Mouse (Mus musculus): ENCODE measurements at regions not wholly inside any gene's neighbourhood (a gene's known extent, or its start where the extent isn't known, plus 50 kb on each side); places are given as distances from the start of the nearest gene placed in this dataset.

DNA sequence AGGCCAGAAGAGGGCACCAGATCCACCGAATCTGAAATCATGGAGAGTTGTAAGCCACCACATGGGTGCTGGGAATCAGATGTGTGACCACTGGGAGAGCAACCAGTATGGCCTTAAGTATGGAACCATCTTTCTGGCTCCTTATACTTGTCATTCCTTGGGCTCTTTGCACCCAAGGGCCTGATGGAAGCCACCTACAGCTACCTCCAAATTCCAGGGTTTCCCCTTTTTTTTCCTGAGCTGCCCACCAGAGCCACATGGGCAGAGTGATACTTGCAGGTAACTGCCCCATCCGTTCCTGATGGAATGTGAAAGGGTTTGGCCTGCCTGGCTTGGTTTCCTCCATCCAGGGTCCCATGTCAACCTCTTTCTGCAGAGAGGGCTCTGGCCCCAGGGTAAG lies 255.3 kb upstream of the Kcnab2 start:
- Histone ChIP-seq H3K4me1 (ENCODE audit: control insufficient read depth in 1 of 2, insufficient read depth in 2 of 2, low read length in 2 of 2) (no peaks in the 10 kb centered on the region), H3K9me3 (replicated peaks; ENCODE audit: insufficient read depth, low read length) (no peaks in the 10 kb centered on the region), H3K36me3 (ENCODE audit: control insufficient read depth in 1 of 2, insufficient read depth in 2 of 2, low read length in 2 of 2) (no peaks in the 10 kb centered on the region), H3K27ac (ENCODE audit: control insufficient read depth, low read depth, low read length) (no peak overlapping the region), H3K27me3 (ENCODE audit: control insufficient read depth in 1 of 2, insufficient read depth in 2 of 2, low read length in 2 of 2) (no peaks in the 10 kb centered on the region), H3K79me2 (ENCODE audit: control insufficient read depth, insufficient read depth, low read length, poor library complexity) (no peaks in the 10 kb centered on the region), H3K9ac (ENCODE audit: control insufficient read depth, low read depth, low read length, poor library complexity, severe bottlenecking) (no peak overlapping the region), H3K4me3 (ENCODE audit: control insufficient read depth in 1 of 2, insufficient read depth in 1 of 2, low read depth in 2 of 2, low read length in 2 of 2) (no peak overlapping the region)
- TF ChIP-seq TCF12 (IDR thresholded peaks at IDR 0.05; ENCODE audit: low read depth, low read length) (no peak), ZC3H11A (IDR thresholded peaks at IDR 0.05; ENCODE audit: low read depth, low read length) (no peak), KAT2A (conservative IDR thresholded peaks at IDR 0.05; ENCODE audit: low read depth, low read length) (no peak), ETS1 (IDR thresholded peaks at IDR 0.05; ENCODE audit: low read depth, low read length) (no peak)
- DNase-seq (ENCODE audit: low read depth, low spot score): no peak

DNA sequence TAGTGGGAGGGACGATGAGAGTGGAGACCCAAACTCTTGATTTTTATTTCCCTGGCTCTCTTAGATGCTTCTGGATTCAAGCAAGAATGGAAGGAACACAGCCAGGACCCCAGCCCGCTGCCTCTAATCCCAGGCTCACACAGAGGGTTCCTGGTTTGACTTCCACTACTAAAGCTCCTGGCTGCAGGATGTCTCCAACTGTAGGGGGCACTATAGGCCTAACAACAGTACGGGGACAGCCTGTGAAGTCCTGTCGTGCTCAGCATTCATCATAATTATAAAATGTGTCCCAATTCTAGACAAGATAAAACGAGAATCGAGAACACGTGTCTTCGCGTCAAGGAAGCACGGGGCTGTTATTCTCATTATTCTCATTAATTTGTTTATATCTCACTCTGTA lies 254.3 kb upstream of the Kcnab2 start:
- H3K79me2 ChIP-seq (ENCODE audit: control insufficient read depth, insufficient read depth, low read length, poor library complexity): no peaks in the 10 kb centered on the region
- no peaks in the 10 kb centered on the region for H3K9me3 ChIP-seq (replicated peaks; ENCODE audit: insufficient read depth, low read length)
- no peaks in the 10 kb centered on the region for H3K36me3 ChIP-seq (ENCODE audit: control insufficient read depth in 1 of 2, insufficient read depth in 2 of 2, low read length in 2 of 2)
- no peak for DNase-seq (ENCODE audit: low read depth, low spot score)
- H3K27ac ChIP-seq (ENCODE audit: control insufficient read depth, low read depth, low read length): no peak overlapping the region
- H3K27me3 ChIP-seq (ENCODE audit: control insufficient read depth in 1 of 2, insufficient read depth in 2 of 2, low read length in 2 of 2): no peaks in the 10 kb centered on the region
- no peak overlapping the region for H3K9ac ChIP-seq (ENCODE audit: control insufficient read depth, low read depth, low read length, poor library complexity, severe bottlenecking)
- H3K4me1 ChIP-seq (ENCODE audit: control insufficient read depth in 1 of 2, insufficient read depth in 2 of 2, low read length in 2 of 2): no peaks in the 10 kb centered on the region
- no peak overlapping the region for H3K4me3 ChIP-seq (ENCODE audit: control insufficient read depth in 1 of 2, insufficient read depth in 1 of 2, low read depth in 2 of 2, low read length in 2 of 2)
- TF ChIP-seq ELF1 (IDR thresholded peaks at IDR 0.05; ENCODE audit: low read depth, low read length) (no peak), EP300 (IDR thresholded peaks at IDR 0.05; ENCODE audit: low read depth in 1 of 2, low read length in 2 of 2) (no peak), MXI1 (IDR thresholded peaks at IDR 0.05; ENCODE audit: low read depth, low read length) (no peak), MYB (IDR thresholded peaks at IDR 0.05; ENCODE audit: low read depth, low read length) (no peak), GABPA (IDR thresholded peaks at IDR 0.05; ENCODE audit: low read depth, low read length) (no peak), ZC3H11A (IDR thresholded peaks at IDR 0.05; ENCODE audit: low read depth, low read length) (no peak), NRF1 (IDR thresholded peaks at IDR 0.05; ENCODE audit: insufficient read depth, low read depth, low read length, poor library complexity, severe bottlenecking) (no peak), POLR2AphosphoS2 (IDR thresholded peaks at IDR 0.05; ENCODE audit: low read length) (no peak), KAT2A (conservative IDR thresholded peaks at IDR 0.05; ENCODE audit: low read depth, low read length) (no peak), SIN3A (IDR thresholded peaks at IDR 0.05; ENCODE audit: low read length) (no peak)

DNA sequence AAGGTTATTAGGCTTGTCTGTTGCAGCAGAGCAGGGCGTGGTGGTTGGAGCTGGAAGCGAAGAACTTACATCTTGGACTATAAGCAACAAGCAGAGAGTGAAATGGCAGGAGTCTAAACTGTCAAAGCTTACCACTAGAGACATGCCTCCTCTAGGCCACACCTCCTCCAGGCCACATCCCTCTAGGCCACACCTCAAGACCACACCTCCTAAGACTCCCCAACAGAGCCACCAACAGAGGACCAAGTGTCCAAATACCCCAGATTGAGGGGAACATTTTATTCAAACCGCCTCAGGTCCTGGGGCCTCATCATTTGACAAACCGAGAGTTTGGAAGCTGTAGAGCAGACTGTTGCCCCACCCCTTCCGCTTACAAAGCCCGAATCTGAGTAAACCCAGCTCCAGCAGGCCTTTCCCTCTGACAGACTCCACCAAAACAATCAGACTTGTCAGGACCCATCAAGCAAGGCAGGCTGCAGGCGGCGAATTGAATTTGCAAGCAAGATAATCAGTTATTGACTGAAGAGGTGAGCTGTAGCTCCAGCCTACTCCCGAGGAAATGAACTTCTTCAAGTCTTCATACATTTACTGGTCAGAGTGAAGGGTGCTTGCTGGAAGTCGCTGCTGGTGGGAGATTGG lies 253.5 kb upstream of the Kcnab2 start:
- Histone ChIP-seq H3K79me2 (ENCODE audit: control insufficient read depth, insufficient read depth, low read length, poor library complexity) (no peaks in the 10 kb centered on the region), H3K4me3 (ENCODE audit: control insufficient read depth in 1 of 2, insufficient read depth in 1 of 2, low read depth in 2 of 2, low read length in 2 of 2) (no peak overlapping the region), H3K9me3 (replicated peaks; ENCODE audit: insufficient read depth, low read length) (no peaks in the 10 kb centered on the region), H3K4me1 (ENCODE audit: control insufficient read depth in 1 of 2, insufficient read depth in 2 of 2, low read length in 2 of 2) (no peaks in the 10 kb centered on the region), H3K27me3 (ENCODE audit: control insufficient read depth in 1 of 2, insufficient read depth in 2 of 2, low read length in 2 of 2) (no peaks in the 10 kb centered on the region), H3K36me3 (ENCODE audit: control insufficient read depth in 1 of 2, insufficient read depth in 2 of 2, low read length in 2 of 2) (no peaks in the 10 kb centered on the region), H3K9ac (ENCODE audit: control insufficient read depth, low read depth, low read length, poor library complexity, severe bottlenecking) (no peak overlapping the region), H3K27ac (ENCODE audit: control insufficient read depth, low read depth, low read length) (no peak overlapping the region)
- DNase-seq (ENCODE audit: low read depth, low spot score): no peak
- TF ChIP-seq POLR2AphosphoS2 (IDR thresholded peaks at IDR 0.05; ENCODE audit: low read length) (no peak), CHD1 (IDR thresholded peaks at IDR 0.05; ENCODE audit: low read depth, low read length) (no peak), POLR2A (IDR thresholded peaks at IDR 0.05; ENCODE audit: control insufficient read depth in 1 of 2, insufficient read depth in 1 of 2, low read depth in 1 of 2, low read length in 2 of 2, poor library complexity in 1 of 2) (no peak), CHD2 (IDR thresholded peaks at IDR 0.05; ENCODE audit: low read length) (no peak), RCOR1 (IDR thresholded peaks at IDR 0.05; ENCODE audit: low read depth, low read length) (no peak)
